16 mouse cellular contexts compared by ENCODE assay signal in genomic region chr4:124685897-124686402, GRCm38 (mm10). TPM values are rescaled to one million over a fixed set of nuclear protein-coding genes. Genes with fewer than 3 reads are reported as not detected.
DNase-seq lines count a peak whose midpoint lies in the region; ATAC-seq and TF ChIP-seq lines count a peak whose summit lies in the region.
"Had no signal": no experiment of that assay in that cellular context is flagged by ENCODE, and none has a peak within 500 bp of the region (broad histone marks: within the 10 kb centered on the region; RNA-seq: fewer than 3 reads in every experiment).

No protein-coding gene starts in this region.

- H3K9ac ChIP-seq in heart, embryonic 12.5 days = no peak overlapping the region
- no peak overlapping the region for H3K9ac ChIP-seq in neural tube, embryonic 15.5 days (replicated peaks)
- H3K9ac ChIP-seq: embryonic facial prominence, embryonic 15.5 days; limb, embryonic 13.5 days; stomach, embryonic 15.5 days had no signal

- H3K27me3 ChIP-seq in heart, embryonic 12.5 days (replicated peaks) = no peaks in the 10 kb centered on the region
- no peaks in the 10 kb centered on the region for H3K27me3 ChIP-seq in neural tube, embryonic 15.5 days (replicated peaks)
- H3K27me3 ChIP-seq: embryonic facial prominence, embryonic 15.5 days; limb, embryonic 13.5 days; stomach, embryonic 15.5 days had no signal

- peak overlapping the region; percentile 69 for H3K27ac ChIP-seq in heart, embryonic 12.5 days (ENCODE audit: poor library complexity, severe bottlenecking)
- no peak overlapping the region for H3K27ac ChIP-seq in neural tube, embryonic 15.5 days (replicated peaks)
- H3K27ac ChIP-seq in embryonic fibroblast, embryonic 13.5 days (ENCODE audit: insufficient read depth, low read length) = peak overlapping the region; percentile 50
- H3K27ac ChIP-seq: embryonic facial prominence, embryonic 15.5 days; hindbrain, embryonic 10.5 days; limb, embryonic 13.5 days; macrophage; stomach, embryonic 15.5 days had no signal

- H3K4me1 ChIP-seq in heart, embryonic 12.5 days (replicated peaks) = peaks cover 13% of the 10 kb centered on the region
- peaks cover 5% of the 10 kb centered on the region for H3K4me1 ChIP-seq in neural tube, embryonic 15.5 days
- no peaks in the 10 kb centered on the region for H3K4me1 ChIP-seq in embryonic fibroblast, embryonic 13.5 days (ENCODE audit: control insufficient read depth, insufficient read depth, low read length)
- H3K4me1 ChIP-seq: stomach, embryonic 15.5 days had no signal

- peaks cover 62% of the 10 kb centered on the region for H3K36me3 ChIP-seq in heart, embryonic 12.5 days
- peaks cover 50% of the 10 kb centered on the region for H3K36me3 ChIP-seq in neural tube, embryonic 15.5 days

- TF ChIP-seq CTCF in embryonic fibroblast, embryonic 13.5 days (IDR thresholded peaks at IDR 0.05; ENCODE audit: borderline replicate concordance, insufficient read depth, low read length) = no peak

- TF ChIP-seq POLR2A in embryonic fibroblast, embryonic 13.5 days (IDR thresholded peaks at IDR 0.05; ENCODE audit: low read depth, low read length) = no peak

- intact Hi-C loops in heart, postnatal 25 days (cut with DNase I) = loop anchor here (2.0 kb wide), 1 partner anchor 25 kb away; no protein-coding TSS in a partner anchor

- ATAC-seq in heart, embryonic 12.5 days (ENCODE audit: insufficient number of reproducible peaks, low FRiP score) = no peak
- ATAC-seq in neural tube, embryonic 15.5 days (ENCODE audit: low FRiP score) = no peak
- ATAC-seq in erythroblast, adult 5-6 weeks (replicated peaks; ENCODE audit: low FRiP score, poor library complexity, severe bottlenecking) = no peak
- no peak for ATAC-seq in frontal cortex, adult (ENCODE audit: low TSS enrichment)
- ATAC-seq: intestine, embryonic 16.5 days had no signal

- DNase-seq in heart, postnatal 25 days (ENCODE audit: low spot score) = no peak
- peak; percentile 10 for DNase-seq in neural tube, embryonic 10.5 days (ENCODE audit: extremely low spot score, low spot score)
- DNase-seq: layer of hippocampus, adult 9-11 months; right cerebral cortex, postnatal 4 days had no signal

- no peak overlapping the region for H3K4me2 ChIP-seq in heart, embryonic 12.5 days
- no peak overlapping the region for H3K4me2 ChIP-seq in neural tube, embryonic 15.5 days
- H3K4me2 ChIP-seq: embryonic facial prominence, embryonic 15.5 days; limb, embryonic 13.5 days; stomach, embryonic 15.5 days had no signal

- WGBS in heart, embryonic 12.5 days = 79% methylated on average over 8 of the region's 8 CpGs
- 86% methylated on average over 8 of the region's 8 CpGs for WGBS in neural tube, embryonic 15.5 days

- H3K4me3 ChIP-seq in heart, embryonic 12.5 days = no peak overlapping the region
- no peak overlapping the region for H3K4me3 ChIP-seq in neural tube, embryonic 15.5 days (replicated peaks)
- H3K4me3 ChIP-seq in embryonic fibroblast, embryonic 13.5 days (ENCODE audit: insufficient read depth, low read length) = no peak overlapping the region
- H3K4me3 ChIP-seq: embryonic facial prominence, embryonic 15.5 days; hindbrain, embryonic 10.5 days; limb, embryonic 13.5 days; stomach, embryonic 15.5 days had no signal

- no peaks in the 10 kb centered on the region for H3K9me3 ChIP-seq in heart, embryonic 12.5 days (replicated peaks)
- no peaks in the 10 kb centered on the region for H3K9me3 ChIP-seq in neural tube, embryonic 15.5 days (replicated peaks)
- H3K9me3 ChIP-seq: embryonic facial prominence, embryonic 15.5 days; hindbrain, embryonic 10.5 days; limb, embryonic 13.5 days; stomach, embryonic 15.5 days had no signal

RNA-seq across cellular contexts. Expression of gene Utp11, which starts 7.5 kb away (rescaled TPM):
- 58.4 and 61.5 TPM in 2 replicates for polyA plus RNA-seq in heart, embryonic 12.5 days (2016; fragmentation: Nextera tagmentation; extraction: Ambion mirVana)
- total RNA-seq in heart, postnatal 25 days (2021) = 10 to 100 TPM; 10.8 to 13.2 TPM
- polyA plus RNA-seq in neural tube, embryonic 15.5 days (2015; fragmentation: Nextera tagmentation; extraction: Ambion mirVana) = 41.4 and 47.8 TPM in 2 replicates
- polyA plus RNA-seq in embryonic fibroblast, embryonic 13.5 days (2011; ENCODE audit: insufficient read length, low read depth, missing spikeins) = 51.1 and 51.9 TPM in 2 replicates
- total RNA-seq in erythroblast, adult 5-6 weeks (2015; ENCODE audit: low replicate concordance) = 6.7 and 20.8 TPM in 2 replicates
- 4.5 and 15.1 TPM in 2 replicates for total RNA-seq in erythroblast, adult 5-6 weeks (2017; ENCODE audit: low replicate concordance)

RNA-seq across cellular contexts. Expression of gene Fhl3, which starts 14.6 kb away (rescaled TPM):
- polyA plus RNA-seq in heart, embryonic 12.5 days (2016; fragmentation: Nextera tagmentation; extraction: Ambion mirVana) = 6.2 TPM in 2 replicates
- 10 to 100 TPM; 12.7 to 14.2 TPM for total RNA-seq in heart, postnatal 25 days (2021)
- polyA plus RNA-seq in neural tube, embryonic 15.5 days (2015; fragmentation: Nextera tagmentation; extraction: Ambion mirVana) = 1.8 and 3.3 TPM in 2 replicates
- polyA plus RNA-seq in embryonic fibroblast, embryonic 13.5 days (2011; ENCODE audit: insufficient read length, low read depth, missing spikeins) = 135 and 148 TPM in 2 replicates
- 4.2 and 7.5 TPM in 2 replicates for total RNA-seq in erythroblast, adult 5-6 weeks (2015; ENCODE audit: low replicate concordance)
- 0.77 and 1.3 TPM in 2 replicates for total RNA-seq in erythroblast, adult 5-6 weeks (2017; ENCODE audit: low replicate concordance)

RNA-seq across cellular contexts. Expression of gene Sf3a3, which starts 28.6 kb away (rescaled TPM):
- polyA plus RNA-seq in heart, embryonic 12.5 days (2016; fragmentation: Nextera tagmentation; extraction: Ambion mirVana) = 100.0 and 100 TPM in 2 replicates
- 10 to 100 TPM; 18.4 to 18.6 TPM for total RNA-seq in heart, postnatal 25 days (2021)
- 88.4 and 105 TPM in 2 replicates for polyA plus RNA-seq in neural tube, embryonic 15.5 days (2015; fragmentation: Nextera tagmentation; extraction: Ambion mirVana)
- 64.6 and 70.7 TPM in 2 replicates for polyA plus RNA-seq in embryonic fibroblast, embryonic 13.5 days (2011; ENCODE audit: insufficient read length, low read depth, missing spikeins)
- 14.2 and 24.2 TPM in 2 replicates for total RNA-seq in erythroblast, adult 5-6 weeks (2015; ENCODE audit: low replicate concordance)
- 26.2 and 34.7 TPM in 2 replicates for total RNA-seq in erythroblast, adult 5-6 weeks (2017; ENCODE audit: low replicate concordance)

RNA-seq across cellular contexts. Expression of gene Pou3f1, which starts 29.3 kb away (rescaled TPM):
- polyA plus RNA-seq in heart, embryonic 12.5 days (2016; fragmentation: Nextera tagmentation; extraction: Ambion mirVana) = 0.23 and 0.36 TPM in 2 replicates
- under 1 TPM; 0.08 to 0.14 TPM for total RNA-seq in heart, postnatal 25 days (2021)
- polyA plus RNA-seq in neural tube, embryonic 15.5 days (2015; fragmentation: Nextera tagmentation; extraction: Ambion mirVana) = 4.7 and 6.8 TPM in 2 replicates
- not detected in 2 replicates for polyA plus RNA-seq in embryonic fibroblast, embryonic 13.5 days (2011; ENCODE audit: insufficient read length, low read depth, missing spikeins)
- total RNA-seq in erythroblast, adult 5-6 weeks (2015; ENCODE audit: low replicate concordance) = not detected in 2 replicates
- not detected in 2 replicates for total RNA-seq in erythroblast, adult 5-6 weeks (2017; ENCODE audit: low replicate concordance)
- total RNA-seq: common myeloid progenitor, adult 5-6 weeks had no signal

RNA-seq across cellular contexts. Expression of gene Inpp5b, which starts 55.7 kb away (rescaled TPM):
- 17.3 and 20.2 TPM in 2 replicates for polyA plus RNA-seq in heart, embryonic 12.5 days (2016; fragmentation: Nextera tagmentation; extraction: Ambion mirVana)
- 10 to 100 TPM; 10.1 to 10.4 TPM for total RNA-seq in heart, postnatal 25 days (2021)
- 20.6 and 24.9 TPM in 2 replicates for polyA plus RNA-seq in neural tube, embryonic 15.5 days (2015; fragmentation: Nextera tagmentation; extraction: Ambion mirVana)
- polyA plus RNA-seq in embryonic fibroblast, embryonic 13.5 days (2011; ENCODE audit: insufficient read length, low read depth, missing spikeins) = 33.5 and 48.3 TPM in 2 replicates
- 27.3 and 37.0 TPM in 2 replicates for total RNA-seq in erythroblast, adult 5-6 weeks (2015; ENCODE audit: low replicate concordance)
- 15.2 and 15.8 TPM in 2 replicates for total RNA-seq in erythroblast, adult 5-6 weeks (2017; ENCODE audit: low replicate concordance)

Comparison
In these comparisons a context has a peak if more than half of its experiments do, and no peak if none do; other contexts are left out.
1. RNA of gene Fhl3, which starts 14.6 kb away (polyA plus RNA-seq): 135 to 148 TPM in embryonic fibroblast, embryonic 13.5 days; 6.2 TPM in heart, embryonic 12.5 days and 1.8 to 3.3 TPM in neural tube, embryonic 15.5 days; every median in the first group is over 10 times any median in the second.